Mouse (Mus musculus) 3134 (cell line): Measurements from ENCODE around the gene Rps6kb2.
A peak's percentile ranks its signal among the peaks of the same experiment; 100 is the strongest.

Source experiments
- DNase-seq: peaks from one replicate; pipeline ENCODE4 v3.0.0-alpha.2; 2011; ENCODE audit warnings: low spot score; ENCODE audit not compliant: insufficient read length; ENCODE audit errors: extremely low read depth

Gene Rps6kb2

GRCm38 (mm10) chr19:4156073-4156579 lies 7.0 kb downstream of the Rps6kb2 start:
- DNase-seq = no peak

- no peak for DNase-seq
These were observed 7.7 kb downstream of the Rps6kb2 start for GRCm38 (mm10) chr19:4155223-4156072.

GRCm38 (mm10) chr19:4154437-4155222 lies 8.5 kb downstream of the Rps6kb2 start:
- DNase-seq = no peak

- DNase-seq = no peak
These were observed 9.9 kb downstream of the Rps6kb2 start, which contains the start of gene Ptprcap for GRCm38 (mm10) chr19:4153232-4153654. Gene Ptprcap (plus strand): TSS chr19:4153604.

- no peak for DNase-seq
These were observed 10.5 kb downstream of the Rps6kb2 start for GRCm38 (mm10) chr19:4152445-4153231.

- no peak for DNase-seq
These were observed 11.3 kb downstream of the Rps6kb2 start for GRCm38 (mm10) chr19:4151898-4152297.

- no peak for DNase-seq
These were observed 11.7 kb downstream of the Rps6kb2 start for GRCm38 (mm10) chr19:4151488-4151860.

- DNase-seq = no peak
These were observed 12.3 kb downstream of the Rps6kb2 start for GRCm38 (mm10) chr19:4150567-4151487.

- no peak for DNase-seq
These were observed 13.2 kb downstream of the Rps6kb2 start for GRCm38 (mm10) chr19:4149764-4150461.

GRCm38 (mm10) chr19:4149283-4149682 lies 13.9 kb downstream of the Rps6kb2 start:
- DNase-seq = no peak

GRCm38 (mm10) chr19:4148819-4149218 lies 14.3 kb downstream of the Rps6kb2 start:
- no peak for DNase-seq

- DNase-seq = peak; percentile 96
These were observed 14.7 kb downstream of the Rps6kb2 start, which contains the start of gene Coro1b for GRCm38 (mm10) chr19:4148491-4148806. Gene Coro1b (plus strand): TSS chr19:4148619.

GRCm38 (mm10) chr19:4147782-4148490 lies 15.2 kb downstream of the Rps6kb2 start:
- no peak for DNase-seq

GRCm38 (mm10) chr19:4147022-4147405 lies 16.1 kb downstream of the Rps6kb2 start:
- no peak for DNase-seq

GRCm38 (mm10) chr19:4146366-4147021 lies 16.7 kb downstream of the Rps6kb2 start:
- no peak for DNase-seq

GRCm38 (mm10) chr19:4145936-4146335 lies 17.2 kb downstream of the Rps6kb2 start:
- no peak for DNase-seq

- DNase-seq = no peak
These were observed 18.3 kb downstream of the Rps6kb2 start for GRCm38 (mm10) chr19:4144550-4145498.
